Mouse (Mus musculus) gastrocnemius, postnatal 4 days (tissue): ENCODE results near the gene Gm48552. TPM values are rescaled to one million over a fixed set of nuclear protein-coding genes. Genes with fewer than 3 reads are reported as not detected.

ENCODE experiments used
- DNase-seq, 2 experiments: peaks; one replicate each; pipeline ENCODE4 v3.0.0; 2021 to 2022; ENCODE audit warnings: low spot score in 2 of 2, mixed read lengths in 2 of 2
- total RNA-seq, 2 experiments: library from RNA; stranded (reverse); gene quantifications; 2 replicates each; pipeline ENCODE4 v1.2.3; 2021

Gene Gm48552
- total RNA-seq, 2 experiments from 2014 or later = 1.3 to 2.0 TPM

DNA sequence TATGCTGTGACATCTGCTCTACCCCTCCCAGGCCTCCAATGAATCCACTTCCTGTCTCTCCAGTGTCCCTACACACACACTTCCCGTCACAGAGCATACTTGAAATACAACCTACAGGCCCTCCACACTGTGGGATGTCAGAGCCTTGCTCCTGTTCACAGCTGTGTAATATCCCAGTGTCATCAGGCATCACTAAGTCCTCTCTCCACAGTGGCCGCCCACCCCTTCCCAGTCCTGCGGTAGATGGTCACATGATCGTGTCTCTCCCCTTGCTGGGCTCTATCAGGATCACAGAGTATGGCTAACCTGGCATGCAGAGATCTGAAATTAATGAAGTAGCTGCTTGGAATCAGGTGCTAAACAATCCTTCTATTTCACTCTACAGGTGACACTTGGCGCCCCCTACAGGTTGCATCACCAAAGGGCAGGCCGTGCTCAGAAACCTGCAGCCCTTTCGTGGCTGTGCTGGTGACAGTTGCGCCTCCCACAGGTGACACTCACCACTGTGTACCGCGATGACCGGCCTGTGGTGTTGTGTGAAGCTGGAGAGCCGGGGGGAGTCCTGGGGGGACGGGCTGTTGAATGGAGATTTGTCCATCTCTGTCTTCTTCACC is 16.9 kb downstream of the Gm48552 start:
- no peak for DNase-seq

DNA sequence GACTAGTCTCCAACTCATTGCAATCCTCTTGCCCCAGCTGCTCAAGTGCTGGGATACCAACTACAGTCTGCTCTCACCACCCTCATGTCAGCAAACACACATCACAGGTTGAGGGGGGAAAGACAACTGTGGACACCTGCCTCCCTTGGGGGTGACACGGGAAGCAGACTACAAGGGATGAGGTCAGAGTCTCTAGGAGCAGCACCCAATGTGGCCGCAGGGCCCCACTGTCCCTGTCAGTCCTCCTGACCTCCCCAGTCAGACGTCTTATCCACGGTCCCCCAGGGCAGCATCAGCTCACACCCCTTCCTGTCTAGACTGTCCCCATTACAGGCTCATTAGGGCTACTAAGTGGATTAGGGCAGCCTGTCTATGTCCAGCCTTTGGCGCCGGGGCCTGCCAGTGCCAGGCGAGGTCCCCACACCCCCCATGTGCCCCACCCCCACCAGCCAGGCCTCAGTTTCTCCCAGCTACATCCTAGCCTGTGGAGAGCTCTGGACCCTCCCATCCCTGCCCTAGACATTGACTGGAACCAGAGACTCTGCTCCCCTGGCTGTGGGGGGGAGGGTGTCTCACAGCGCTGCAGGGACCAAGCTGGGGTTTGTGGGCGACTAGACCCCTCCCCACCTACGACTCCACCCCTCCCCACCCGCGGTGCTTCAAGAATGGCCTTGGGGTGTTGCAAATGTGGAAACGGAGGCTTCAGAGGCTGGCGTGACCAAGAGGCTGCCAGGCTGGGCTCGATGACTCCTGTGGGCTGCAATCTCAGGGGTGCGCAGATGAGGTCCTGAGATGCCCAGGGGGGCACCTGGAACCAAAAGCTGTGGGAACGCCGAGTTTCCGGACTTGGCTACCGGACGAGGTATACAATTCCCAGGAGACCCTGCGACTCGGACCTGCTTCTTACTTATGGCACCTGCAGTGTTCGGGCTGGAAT is 18.0 kb downstream of the Gm48552 start:
- DNase-seq = no peak

DNA sequence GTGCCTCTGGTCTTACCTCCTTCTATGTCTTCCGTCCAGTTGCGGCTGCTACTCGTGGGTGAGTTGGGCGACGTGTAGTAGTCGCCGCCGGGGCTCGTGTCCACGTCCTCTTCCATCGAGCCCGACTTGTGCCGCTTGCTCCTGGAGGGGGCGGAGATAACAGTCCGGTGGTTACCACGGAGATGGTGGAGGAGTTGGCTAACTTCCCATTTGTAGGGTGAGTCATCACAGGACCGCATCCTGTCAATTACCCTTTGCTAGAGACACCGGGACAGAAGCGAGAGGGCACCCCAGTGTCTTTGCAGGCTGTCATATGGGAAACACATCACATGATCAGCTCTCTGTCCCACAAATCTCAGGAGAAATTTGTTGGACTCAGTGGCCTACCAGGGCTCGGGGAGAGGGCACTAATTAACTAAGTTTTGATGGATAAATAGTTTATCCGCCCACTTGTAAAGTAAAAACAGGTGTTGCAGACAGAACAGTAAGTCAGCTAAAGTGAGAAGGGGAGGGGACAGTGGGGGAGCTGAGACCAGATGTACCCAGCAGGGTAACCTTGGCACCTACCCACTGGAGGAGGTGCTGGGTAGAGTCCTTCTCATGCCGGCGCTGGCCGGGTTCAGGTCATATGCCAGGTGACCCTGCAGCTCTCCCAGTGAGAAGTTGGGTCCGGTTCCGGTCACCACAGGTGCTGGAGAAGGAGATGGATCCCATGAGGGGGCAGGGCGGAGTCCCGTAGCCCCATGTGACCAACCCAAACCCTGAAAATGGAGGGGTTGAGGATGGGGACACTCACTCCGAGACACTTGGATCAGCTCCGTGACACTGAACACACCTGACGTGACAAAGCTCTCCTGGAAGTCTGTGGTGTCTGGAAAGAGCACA is 19.0 kb downstream of the Gm48552 start:
- DNase-seq = peak in 1 of 2 experiments; percentile 70

- DNase-seq = no peak
Measured at GRCm38 (mm10) chr10:81408424-81408729, 19.6 kb downstream of the Gm48552 start.

DNA sequence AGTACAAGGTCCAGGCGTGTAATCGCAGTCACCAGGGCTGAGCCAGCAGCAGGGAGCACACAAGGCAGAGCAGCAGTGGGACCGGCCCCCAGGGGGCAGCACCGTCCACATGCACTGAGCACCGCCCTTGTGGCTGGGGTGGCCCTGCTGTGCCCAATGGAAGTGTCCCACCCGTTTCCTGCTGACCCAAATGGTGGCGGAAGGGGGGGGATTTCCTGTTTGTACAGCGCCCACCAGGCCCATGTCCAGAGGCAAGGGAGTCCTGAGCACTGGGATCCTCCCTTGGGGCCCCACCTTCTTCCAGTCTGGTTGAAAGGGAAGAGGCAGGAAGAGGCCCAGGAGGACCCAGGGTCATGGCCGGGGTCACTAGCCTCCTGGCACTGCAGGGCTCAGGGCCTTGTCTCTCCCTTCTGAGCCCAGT is 20.1 kb downstream of the Gm48552 start:
- peak in 1 of 2 experiments; percentile 84 for DNase-seq

GRCm38 (mm10) chr10:81409330-81409729 is 20.5 kb downstream of the Gm48552 start:
- no peak for DNase-seq

DNA sequence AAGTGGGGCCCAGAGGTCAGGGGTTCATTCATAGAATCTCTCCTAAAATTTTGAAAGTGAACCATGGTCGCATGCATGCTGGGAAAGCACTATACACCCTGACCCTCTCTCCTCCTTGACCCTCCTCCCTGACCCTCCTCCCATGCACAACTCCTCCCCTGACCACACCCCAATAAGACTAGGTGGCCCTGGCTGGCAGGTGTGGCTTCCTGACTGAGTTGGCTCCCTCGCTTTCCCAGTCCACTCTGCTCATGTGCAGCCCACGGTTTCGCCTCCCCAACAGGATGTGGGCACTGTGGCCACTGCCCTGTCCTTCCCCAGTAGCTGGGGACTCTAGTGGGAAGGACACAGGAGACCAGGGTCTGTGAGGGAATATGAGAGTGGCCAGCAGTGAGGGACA is 21.5 kb downstream of the Gm48552 start:
- DNase-seq = no peak

DNA sequence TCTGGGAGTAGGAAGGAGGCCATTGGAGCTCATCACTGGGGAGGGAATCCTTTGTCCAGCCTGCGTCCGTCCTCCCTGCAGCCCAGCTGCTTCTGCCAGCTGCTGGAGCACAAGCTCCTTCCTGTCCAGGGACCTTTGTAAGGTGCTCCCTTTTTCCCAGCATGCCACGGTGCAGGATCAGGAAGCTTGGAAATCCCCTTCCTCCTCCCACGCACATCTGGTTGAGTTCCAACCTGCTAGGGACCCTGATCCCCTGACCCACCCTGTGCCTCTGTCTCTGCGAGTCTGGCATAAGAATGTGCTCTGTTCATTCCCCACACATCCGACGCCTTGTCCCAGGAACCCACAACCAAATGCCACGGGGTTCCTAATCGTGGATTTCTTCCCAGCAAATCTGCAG is 22.2 kb downstream of the Gm48552 start:
- no peak for DNase-seq

- peak; percentile 87 to 93 for DNase-seq
Measured at GRCm38 (mm10) chr10:81411471-81412400, 22.9 kb downstream of the Gm48552 start.

- no peak for DNase-seq
Measured at GRCm38 (mm10) chr10:81412586-81413309, 23.9 kb downstream of the Gm48552 start.

GRCm38 (mm10) chr10:81413310-81414261 is 24.8 kb downstream of the Gm48552 start:
- peak; percentile 80 to 89 for DNase-seq

- no peak for DNase-seq
Measured at GRCm38 (mm10) chr10:81414682-81415081, 25.9 kb downstream of the Gm48552 start.

DNA sequence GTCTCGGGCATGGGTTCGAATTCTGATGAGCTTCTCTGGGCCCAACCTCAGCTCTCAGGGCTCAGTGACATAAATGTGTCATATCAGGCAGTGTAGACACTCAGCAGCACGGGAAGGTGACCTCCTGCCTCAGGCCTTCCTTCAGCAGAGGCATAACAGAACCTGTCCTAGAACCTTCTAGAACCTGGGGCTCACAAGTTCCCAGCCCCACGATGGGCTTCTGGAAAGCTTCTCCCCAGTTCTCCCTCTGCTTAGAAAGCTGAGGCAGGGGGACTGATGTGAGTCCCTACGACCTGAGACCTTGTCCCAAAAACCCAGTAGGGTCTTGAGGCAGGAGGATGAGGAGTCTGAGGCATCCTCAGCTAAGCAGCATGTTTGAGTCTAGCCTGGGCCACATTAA is 26.3 kb downstream of the Gm48552 start:
- DNase-seq = no peak

- DNase-seq = no peak
Measured at GRCm38 (mm10) chr10:81415549-81416310, 26.9 kb downstream of the Gm48552 start.

DNA sequence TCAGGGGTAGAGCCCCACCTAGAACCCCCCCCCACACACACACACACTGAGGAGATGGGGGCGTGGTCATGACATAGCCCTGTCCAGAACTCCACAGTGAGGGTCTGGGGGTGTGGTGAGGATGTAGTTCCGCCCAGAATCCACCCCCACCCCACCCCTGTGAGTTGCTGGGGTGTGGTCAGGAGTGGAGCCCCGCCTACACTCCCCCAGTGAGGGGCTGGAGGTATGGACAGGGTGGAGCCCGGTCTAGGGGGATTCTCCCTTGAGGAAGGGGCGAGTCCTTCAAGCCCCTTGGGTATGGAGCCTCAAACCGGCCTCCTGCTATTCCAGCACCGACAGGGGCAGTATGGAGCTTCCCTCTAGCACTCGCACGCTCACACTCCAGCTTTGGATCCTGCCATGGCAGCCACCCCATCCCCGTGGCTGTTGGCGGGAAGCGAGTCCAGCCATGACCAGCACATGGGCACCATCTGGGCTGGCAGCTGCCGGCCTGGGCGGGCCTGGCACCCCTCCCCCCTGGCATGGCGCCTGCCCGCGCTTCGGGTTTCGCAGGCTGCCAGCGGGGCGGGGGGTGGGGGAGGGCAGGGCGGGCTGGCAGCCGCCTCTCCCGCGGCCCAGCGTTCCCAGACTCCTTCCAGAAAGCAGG is 27.9 kb downstream of the Gm48552 start:
- DNase-seq = peak; percentile 86 to 90

DNA sequence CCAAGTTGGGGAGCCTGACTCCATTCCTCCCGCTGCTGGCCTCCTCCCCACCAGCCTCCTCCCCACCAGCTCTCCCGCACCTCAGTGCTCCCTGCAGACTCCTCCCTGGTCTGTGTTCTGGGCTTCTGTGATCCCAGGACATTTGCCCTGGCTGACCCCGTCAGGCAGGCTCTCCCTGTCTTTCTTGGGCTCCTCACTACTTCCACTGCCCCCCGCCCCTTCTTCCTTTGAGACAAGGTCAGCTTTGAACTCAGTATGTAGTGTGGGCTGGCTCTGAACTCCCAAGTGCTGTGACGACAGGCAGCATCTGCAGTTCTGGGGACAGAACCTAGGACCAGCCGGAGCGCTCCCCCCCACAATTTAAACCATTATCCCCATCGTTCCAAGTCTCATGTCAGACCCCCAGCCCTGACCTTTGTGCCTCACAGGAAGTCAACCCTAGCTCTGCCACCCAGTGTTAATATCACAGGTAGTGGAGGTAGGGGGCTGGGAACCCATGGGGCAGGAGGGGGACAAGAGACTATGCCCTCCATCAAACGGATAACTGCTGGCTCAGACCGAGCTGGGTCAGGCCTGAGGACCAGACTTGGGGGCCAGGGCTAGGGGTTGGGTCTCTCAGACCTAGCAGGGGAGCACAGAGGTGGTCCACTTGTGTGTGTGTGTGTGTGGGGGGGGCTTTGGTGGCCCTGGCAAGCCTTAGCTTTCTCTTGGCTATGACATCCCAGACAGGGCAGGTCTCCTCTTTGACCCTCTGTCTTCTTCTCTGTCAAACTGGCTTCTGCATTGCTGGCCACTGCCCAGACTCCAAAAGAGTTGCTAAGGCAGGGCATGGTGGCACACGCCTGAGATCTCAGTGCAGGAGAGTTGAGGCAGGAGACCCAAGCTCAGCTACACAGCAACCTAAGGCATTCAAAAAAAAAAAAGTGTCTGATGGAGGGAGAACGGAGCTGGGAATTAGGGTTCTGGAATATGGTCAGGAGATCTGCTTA is 28.7 kb downstream of the Gm48552 start:
- no peak for DNase-seq
